Mouse (Mus musculus): Measurements from ENCODE around the gene Mon2. TPM values are rescaled to one million over a fixed set of nuclear protein-coding genes. Genes with fewer than 3 reads are reported as not detected.

Gene Mon2
- total RNA-seq (2021) = 10 to 100 TPM; 91.2 to 95.9 TPM
- long read RNA-seq, experiment 1, full-length matches to known transcripts = 3 of 14 reads
- long read RNA-seq, experiment 1, partial matches to known transcripts = 4 of 14 reads
- long read RNA-seq, experiment 1, other reads (novel, unspliced or antisense) = 7 of 14 reads
- long read RNA-seq, experiment 2, full-length matches to known transcripts = 1 of 5 reads
- long read RNA-seq, experiment 2, partial matches to known transcripts = 2 of 5 reads
- long read RNA-seq, experiment 2, other reads (novel, unspliced or antisense) = 2 of 5 reads

GRCm38 (mm10) chr10:123076245-123077023 lies at the start of gene Mon2:
Gene Mon2, minus strand, starts transcription at chr10:123076505.
- peak; percentile 97 to 98 for DNase-seq (ENCODE audit: low spot score in 2 of 2)
- intact Hi-C loops (cut with DNase I) = no loop called here

- intact Hi-C loops (cut with DNase I) = no loop called here
- DNase-seq (ENCODE audit: low spot score in 2 of 2) = no peak
These were observed 44.5 kb upstream of the Mon2 start for GRCm38 (mm10) chr10:123120666-123121392.

- no peak for DNase-seq (ENCODE audit: low spot score in 2 of 2)
- intact Hi-C loops (cut with DNase I) = no loop called here
These were observed 40.6 kb upstream of the Mon2 start for GRCm38 (mm10) chr10:123116861-123117260.

- intact Hi-C loops (cut with DNase I) = no loop called here
- DNase-seq (ENCODE audit: low spot score in 2 of 2) = no peak
These were observed 37.2 kb upstream of the Mon2 start for GRCm38 (mm10) chr10:123113466-123113865.

- intact Hi-C loops (cut with DNase I) = no loop called here
- DNase-seq (ENCODE audit: low spot score in 2 of 2) = no peak
These were observed 36.5 kb upstream of the Mon2 start for GRCm38 (mm10) chr10:123112787-123113168.

GRCm38 (mm10) chr10:123112056-123112786 lies 35.9 kb upstream of the Mon2 start:
- intact Hi-C loops (cut with DNase I) = no loop called here
- no peak for DNase-seq (ENCODE audit: low spot score in 2 of 2)

GRCm38 (mm10) chr10:123110548-123110947 lies 34.2 kb upstream of the Mon2 start:
- intact Hi-C loops (cut with DNase I) = no loop called here
- DNase-seq (ENCODE audit: low spot score in 2 of 2) = no peak

- intact Hi-C loops (cut with DNase I) = no loop called here
- DNase-seq (ENCODE audit: low spot score in 2 of 2) = peak in 1 of 2 experiments; percentile 49
These were observed 32.2 kb upstream of the Mon2 start for GRCm38 (mm10) chr10:123108527-123108926.

GRCm38 (mm10) chr10:123108121-123108520 lies 31.8 kb upstream of the Mon2 start:
- DNase-seq (ENCODE audit: low spot score in 2 of 2) = no peak
- intact Hi-C loops (cut with DNase I) = no loop called here

GRCm38 (mm10) chr10:123101303-123101702 lies 25.0 kb upstream of the Mon2 start:
- DNase-seq (ENCODE audit: low spot score in 2 of 2) = no peak
- intact Hi-C loops (cut with DNase I) = no loop called here

- intact Hi-C loops (cut with DNase I) = no loop called here
- DNase-seq (ENCODE audit: low spot score in 2 of 2) = no peak
These were observed 24.3 kb upstream of the Mon2 start for GRCm38 (mm10) chr10:123100584-123100983.

- intact Hi-C loops (cut with DNase I) = loop anchor here (5.0 kb wide), 2 partner anchors 52 to 287 kb away; no protein-coding TSS in a partner anchor
- DNase-seq (ENCODE audit: low spot score in 2 of 2) = no peak
These were observed 18.2 kb upstream of the Mon2 start for GRCm38 (mm10) chr10:123094504-123094903.

- DNase-seq (ENCODE audit: low spot score in 2 of 2) = no peak
- intact Hi-C loops (cut with DNase I) = loop anchor here (5.0 kb wide), 2 partner anchors 50 to 285 kb away; no protein-coding TSS in a partner anchor
These were observed 16.3 kb upstream of the Mon2 start for GRCm38 (mm10) chr10:123092577-123092976.

- peak; percentile 46 to 71 for DNase-seq (ENCODE audit: low spot score in 2 of 2)
- intact Hi-C loops (cut with DNase I) = loop anchor here (5.0 kb wide), 2 partner anchors 49 to 284 kb away; no protein-coding TSS in a partner anchor
These were observed 15.4 kb upstream of the Mon2 start for GRCm38 (mm10) chr10:123091737-123092136.

GRCm38 (mm10) chr10:123089425-123089930 lies 13.2 kb upstream of the Mon2 start:
- DNase-seq (ENCODE audit: low spot score in 2 of 2) = no peak
- intact Hi-C loops (cut with DNase I) = no loop called here

- no peak for DNase-seq (ENCODE audit: low spot score in 2 of 2)
- intact Hi-C loops (cut with DNase I) = no loop called here
These were observed 10.5 kb upstream of the Mon2 start for GRCm38 (mm10) chr10:123086847-123087246.

GRCm38 (mm10) chr10:123084900-123085641 lies 8.8 kb upstream of the Mon2 start:
- intact Hi-C loops (cut with DNase I) = no loop called here
- DNase-seq (ENCODE audit: low spot score in 2 of 2) = peak in 1 of 2 experiments; percentile 40

GRCm38 (mm10) chr10:123084307-123084706 lies 8.0 kb upstream of the Mon2 start:
- intact Hi-C loops (cut with DNase I) = no loop called here
- no peak for DNase-seq (ENCODE audit: low spot score in 2 of 2)
